Mouse (Mus musculus) cerebellum, adult 11-12 months (tissue): ENCODE data around the gene Trir.

Experiments used
- DNase-seq: peaks from one replicate; pipeline ENCODE4 v3.0.0; 2022

Gene Trir

DNA sequence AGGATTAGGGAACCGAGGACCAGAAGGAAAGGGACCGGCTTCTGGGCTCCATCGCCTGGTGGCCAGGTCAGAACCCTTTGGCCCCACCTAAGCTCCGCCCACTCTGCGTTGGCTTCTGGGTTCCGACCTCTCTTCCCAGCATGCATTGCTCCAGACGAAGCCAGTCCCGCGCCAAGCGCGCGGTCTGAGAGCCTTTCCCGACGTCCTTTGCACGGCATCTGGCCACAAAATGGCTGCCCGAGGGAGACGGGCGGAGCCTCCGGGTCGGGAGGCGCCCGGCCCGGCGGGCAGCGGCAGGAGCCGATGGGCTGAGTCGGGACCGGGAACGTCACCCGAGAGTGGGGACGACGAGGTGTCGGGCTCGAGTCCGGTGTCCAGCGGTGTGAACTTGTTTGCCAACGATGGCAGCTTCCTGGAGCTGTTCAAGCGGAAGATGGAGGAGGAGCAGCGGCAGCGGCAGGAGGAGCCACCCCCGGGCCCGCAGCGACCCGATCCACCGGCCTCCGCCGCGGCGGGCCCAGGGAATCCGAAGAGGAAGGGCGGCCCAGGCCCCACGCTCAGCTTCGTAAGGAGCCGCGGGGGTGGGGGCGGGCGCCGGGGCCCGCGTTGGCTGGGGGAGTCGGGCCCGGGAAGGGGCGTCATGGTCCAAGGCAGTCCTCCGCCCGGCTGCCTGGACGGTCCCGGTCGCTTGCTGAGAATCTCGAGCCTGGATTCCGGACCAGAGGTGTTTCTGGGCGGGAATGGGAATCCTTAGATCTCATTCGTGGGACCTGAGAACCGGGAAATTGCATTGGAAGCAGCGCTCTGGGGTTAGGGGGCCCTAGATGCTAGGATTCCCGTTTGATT, at the start of gene Trir:
Gene Trir, plus strand, starts transcription at position 154 of the 846 bp plus-strand sequence.
- DNase-seq, result peak; percentile 97

DNA sequence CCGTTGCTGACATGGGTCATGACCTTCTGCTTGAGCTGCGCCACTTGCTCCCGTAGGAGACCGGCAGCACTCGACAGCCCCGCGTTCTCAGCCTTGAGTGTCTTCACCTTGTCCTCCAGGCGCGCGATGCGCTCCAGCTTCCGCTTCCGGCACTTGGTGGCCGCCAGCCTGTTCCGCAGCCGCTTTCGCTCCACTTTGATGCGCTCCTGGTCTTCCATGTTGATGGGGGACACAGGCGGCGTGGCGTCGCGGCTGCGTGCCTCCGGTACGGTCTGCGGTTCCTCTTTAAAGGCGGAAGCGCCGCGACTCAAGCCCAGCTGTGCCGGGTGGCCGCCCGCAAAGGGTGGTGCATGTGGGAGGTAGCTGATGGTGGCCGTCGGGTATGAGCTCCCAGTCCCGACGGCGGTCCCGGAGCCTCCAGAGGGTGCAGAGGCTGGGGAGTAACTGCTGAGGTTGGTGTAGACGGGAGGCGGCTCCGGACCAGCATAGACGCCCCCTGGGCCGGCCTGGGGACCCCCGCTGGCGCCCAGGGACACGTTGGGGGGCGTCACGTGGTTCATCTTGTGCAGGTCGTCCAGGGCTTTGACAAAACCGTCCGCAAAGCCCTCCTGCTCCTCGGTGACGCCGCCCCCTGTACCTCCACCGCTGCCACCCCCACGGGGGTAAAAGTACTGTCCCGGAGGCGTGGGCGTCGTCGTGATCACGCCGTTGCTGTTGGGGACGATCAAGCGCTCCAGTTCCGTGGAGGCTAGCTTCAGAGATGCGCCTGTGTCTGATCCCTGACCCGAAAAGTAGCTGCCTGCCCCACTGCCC, 49.0 kb upstream of the Trir start:
- DNase-seq, result peak; percentile 75

DNA sequence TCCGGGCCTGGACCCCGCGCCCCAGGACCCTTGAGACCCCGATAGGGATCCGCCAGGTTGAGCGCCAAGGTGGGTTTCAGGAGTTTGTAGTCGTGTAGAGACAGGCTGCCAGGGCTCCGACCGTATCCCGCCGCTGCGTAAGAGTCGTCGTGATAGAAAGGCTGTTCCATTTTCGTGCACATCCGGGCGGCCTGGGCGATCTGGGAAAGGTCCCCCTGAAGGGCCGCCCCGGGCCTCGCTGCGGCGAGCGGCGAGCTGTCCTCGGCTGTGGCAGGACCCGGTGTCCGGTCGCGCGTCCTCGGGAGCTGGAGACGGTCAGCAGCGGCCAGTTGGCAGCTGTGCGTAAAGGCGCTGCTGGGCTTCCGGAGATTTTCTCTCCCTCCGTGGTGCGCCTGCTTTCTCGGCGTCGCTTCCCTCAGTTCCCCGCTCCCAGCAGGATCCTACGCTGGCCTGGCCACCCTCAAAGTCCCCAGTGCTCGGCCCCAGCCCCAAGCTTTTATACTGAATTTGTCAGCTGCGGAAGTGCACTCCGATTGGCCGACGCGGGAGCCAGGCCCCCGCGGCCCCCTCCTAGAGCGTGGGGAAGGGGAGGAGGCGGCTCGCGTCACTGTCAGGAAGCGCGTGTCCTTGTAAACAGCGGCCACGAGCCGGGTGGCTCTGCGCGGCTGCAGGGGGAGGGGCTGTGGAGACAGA, 48.2 kb upstream of the Trir start, which contains the start of gene Junb:
Gene Junb, minus strand, starts transcription at position 471 of the 693 bp plus-strand sequence.
- DNase-seq, result peak; percentile 93

DNA sequence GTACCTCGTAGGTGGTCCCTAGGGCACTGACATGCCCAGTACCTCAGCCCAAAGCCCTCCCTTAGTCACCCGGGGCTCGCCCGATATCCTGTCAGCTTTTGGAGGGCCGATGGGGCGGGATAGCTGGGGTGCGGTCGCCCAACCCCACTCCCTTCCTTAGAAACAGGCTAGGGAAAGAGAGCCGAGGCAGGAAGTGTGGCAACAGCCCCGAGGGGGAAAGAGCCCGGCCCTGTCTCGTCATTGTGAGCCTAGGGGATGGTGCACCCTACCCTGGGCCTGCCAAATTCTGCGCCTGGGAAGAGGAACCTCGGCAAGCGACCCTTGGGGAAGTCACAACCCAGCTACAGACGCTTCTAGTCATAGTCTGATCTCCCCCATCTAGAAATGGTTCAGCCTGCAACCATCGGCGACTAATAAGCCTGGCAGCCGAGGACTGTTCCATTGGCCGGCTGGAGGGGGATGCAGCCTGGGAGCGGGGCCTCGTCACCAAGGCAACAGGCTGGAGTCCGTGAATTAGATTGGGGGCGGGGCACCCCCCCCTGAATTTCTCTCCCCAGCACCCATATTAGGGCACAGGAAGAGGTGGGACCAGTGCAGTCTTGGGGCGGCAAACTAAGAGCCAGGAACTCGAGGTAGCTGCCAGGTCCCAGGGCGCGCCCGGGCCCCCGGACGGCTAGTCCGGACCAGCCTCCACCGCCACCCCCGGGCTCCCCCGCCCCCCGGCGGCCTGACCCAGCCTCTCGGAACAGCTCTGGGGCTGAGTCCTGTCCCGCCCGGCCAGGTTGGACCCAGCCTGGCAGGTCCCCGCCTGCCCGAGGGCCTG, 46.8 kb upstream of the Trir start:
- DNase-seq, result peak; percentile 90

DNA sequence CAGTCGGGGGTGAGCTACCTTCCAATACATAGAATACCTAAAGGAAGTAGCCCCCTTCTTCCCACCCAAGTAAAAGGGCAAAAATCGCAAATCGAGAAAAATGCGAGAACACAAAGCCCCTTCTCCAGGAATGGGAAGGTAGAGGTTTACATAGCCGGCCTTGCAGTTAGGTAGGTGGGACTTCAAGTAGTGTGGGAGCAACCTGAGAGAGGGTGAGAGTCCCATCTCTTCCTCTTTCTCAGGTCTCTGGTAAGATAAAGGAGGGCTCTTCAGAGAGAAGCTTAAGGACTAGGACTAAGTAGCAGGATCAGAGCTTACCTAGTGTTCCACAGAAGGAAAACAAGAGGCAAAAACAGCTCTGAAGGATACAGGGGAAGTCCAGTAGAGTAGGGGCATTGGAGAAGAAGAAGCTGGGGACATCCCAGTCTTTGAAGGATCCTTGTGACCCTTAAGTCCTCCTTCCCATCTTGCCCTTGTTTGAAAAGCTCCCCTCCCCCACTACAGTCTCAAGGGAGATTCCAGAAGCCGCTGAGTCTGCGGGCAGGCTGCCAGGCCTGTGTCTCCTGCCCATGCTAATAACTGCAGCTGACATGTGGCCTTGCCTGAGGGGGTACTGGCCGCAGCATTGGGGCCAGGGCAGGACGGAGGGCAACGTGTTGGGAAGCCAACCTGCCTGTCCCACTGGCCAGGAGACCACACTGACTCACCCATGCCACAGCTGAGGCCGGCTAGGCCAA, 45.8 kb upstream of the Trir start:
- peak; percentile 76 for DNase-seq

DNA sequence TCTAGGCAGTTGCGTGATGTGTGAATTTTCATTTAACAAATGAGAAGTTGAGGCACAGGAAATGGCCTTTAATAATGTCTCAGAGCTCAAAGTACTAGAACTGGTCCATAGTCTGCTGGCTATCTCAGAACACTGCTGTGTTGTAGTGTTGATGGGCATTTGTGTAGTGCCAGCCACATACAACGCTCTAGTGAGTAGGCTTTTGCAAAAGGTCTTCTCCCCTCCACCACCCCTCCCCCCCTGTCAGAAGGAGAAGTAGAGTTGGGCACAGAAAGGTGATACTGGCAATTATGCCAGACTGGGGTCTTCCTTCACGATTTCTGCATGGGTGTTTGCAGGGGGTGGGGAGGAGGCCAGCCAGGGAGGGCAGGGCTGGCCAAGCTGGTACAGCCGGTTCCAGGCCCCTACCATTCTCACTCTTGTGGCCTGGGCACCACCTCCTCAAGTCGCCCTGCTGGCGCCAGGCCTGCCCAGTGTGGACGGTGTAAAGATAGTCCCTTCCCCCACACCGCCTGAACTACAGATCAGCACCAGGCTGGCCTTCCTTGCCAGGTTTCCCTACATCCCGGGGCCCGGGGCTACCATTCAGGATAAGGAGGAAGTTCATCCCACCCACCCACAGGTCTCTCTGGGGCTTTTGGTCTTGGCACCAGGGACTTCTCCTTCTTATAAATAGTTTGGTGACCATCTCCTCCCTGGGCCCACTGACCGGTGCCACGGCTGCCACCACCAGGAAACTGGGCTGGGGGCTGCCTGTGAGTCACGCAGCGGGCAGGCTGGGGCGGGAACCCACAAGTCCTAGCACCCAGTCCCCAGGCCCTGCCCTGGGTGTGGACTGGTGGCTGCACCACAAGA, 44.8 kb upstream of the Trir start:
- DNase-seq, result peak; percentile 59

DNA sequence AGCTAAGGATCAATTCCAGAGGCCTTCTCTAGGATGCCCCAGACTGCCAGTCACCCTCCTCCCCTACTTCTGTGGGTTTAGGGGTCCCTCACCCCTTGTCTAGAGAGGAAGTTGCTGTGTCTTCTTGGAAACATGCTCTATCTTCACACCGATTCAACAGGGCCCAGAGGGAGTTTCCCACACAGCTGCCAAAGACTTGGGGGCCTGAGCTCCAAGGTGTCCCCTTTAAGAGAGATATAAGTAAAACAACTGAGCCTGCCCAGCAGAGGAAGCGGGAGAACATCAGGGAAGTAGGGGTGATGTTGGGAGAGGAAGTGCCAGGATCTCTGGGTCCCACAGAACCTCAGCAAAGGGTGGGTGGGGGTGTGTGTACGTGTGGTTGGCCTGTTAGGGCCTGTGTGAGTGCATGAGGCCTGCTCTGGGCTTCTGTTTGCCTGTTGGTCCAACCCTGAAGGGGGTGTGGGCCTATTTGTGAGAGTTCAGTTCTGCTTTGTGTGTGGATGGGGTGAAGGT, 44.1 kb upstream of the Trir start:
- DNase-seq, result peak; percentile 37

DNA sequence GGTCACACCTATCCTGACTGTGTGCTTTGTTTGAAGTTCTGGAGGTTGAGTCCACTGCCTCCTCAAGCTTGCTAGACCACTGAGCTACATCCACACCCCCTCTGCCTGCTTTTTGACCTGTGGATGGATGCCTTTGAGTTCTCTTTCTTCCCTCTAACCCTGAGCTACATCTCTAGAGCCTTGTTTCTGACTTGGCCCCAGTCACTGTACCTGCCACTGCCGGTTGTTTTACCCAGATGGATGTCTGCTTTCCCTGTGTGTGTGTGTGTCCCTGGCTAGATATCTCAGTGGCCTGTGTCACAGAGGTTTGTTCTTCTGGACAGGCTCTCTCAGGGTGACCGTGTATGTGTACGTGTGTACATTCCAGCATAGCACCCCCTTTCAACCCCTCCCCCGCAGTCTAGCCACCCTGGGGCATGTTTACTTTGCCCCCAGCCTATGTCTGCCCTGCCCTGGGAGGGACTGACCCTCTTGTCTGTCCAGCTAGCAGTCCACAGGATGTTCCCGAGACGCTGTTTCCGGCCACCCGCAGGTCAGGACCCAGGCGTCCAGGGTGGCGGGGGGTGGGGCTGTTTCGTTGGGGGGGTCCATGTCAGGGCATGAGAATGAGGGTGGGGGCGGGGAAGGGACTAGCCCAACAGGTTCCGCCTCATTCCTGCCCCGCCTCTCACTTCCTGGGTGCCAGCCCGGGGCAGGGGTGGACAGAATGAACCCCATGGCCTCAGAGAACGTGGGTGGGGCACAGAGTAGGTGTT, 42.2 kb upstream of the Trir start:
- DNase-seq, result peak; percentile 67

DNA sequence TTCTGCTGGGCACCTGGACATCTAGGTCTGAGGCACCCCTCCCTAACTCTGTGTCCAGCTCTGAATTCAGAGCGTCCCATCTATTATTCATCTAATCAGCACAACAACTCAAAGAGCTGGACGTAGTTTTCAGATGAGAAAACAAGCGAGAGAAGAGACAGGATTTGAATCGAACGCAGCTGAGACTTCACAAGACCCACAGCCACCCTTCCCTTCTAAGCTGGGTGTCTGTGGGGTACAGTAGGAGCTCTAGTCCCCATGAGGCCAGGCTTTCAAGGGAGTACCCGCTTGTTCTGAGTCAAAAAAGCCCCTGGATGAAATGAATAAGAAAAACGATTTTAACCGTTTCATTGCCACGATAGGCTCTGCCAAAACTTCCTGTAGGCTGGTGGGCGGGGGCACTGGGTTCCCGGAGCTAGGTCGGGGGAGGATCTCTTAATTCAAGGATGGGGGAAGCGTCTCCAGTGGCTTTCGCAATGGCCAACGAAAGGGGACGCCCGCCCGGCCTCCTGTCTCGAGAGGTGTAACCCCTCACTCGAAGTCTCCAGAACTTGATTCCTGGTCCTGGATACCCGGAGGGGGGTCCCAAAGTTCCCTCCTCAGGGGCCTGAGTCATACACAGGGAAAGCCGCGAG, 41.5 kb upstream of the Trir start:
- DNase-seq, result no peak

DNA sequence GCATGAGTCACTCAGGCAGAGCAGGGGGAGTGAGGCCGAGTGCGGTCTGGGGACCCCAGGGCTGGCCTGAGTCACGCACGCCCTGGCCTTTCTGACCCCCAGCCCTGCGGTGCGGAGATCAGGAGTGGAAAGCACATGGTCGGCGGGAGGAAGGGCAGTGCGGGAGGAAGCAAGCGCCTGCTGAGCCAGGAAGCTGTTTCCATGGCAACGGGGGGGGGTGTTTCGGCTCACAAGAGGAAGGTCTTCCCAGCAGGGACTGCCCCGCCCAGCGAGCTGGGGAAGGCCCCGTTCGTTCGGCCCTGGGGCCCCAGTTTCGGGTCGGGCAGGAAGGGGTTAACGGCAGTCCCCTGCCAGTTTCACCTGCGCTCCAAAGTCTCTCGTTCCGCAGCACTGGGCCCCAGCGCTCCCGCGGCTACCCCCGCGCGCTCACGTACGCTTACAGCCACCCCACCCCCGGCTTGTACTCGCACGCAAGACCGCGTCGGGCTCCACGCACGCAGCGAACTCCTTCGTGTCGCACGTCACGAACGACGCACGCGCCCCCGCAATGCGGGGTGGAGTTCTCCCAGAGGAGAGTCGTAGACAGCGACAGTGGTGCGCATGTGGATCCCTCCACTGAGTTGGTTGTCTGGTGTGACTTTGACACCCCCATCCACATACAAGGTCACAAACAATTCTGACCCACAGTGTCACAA, 40.8 kb upstream of the Trir start:
- DNase-seq, result peak; percentile 94

DNA sequence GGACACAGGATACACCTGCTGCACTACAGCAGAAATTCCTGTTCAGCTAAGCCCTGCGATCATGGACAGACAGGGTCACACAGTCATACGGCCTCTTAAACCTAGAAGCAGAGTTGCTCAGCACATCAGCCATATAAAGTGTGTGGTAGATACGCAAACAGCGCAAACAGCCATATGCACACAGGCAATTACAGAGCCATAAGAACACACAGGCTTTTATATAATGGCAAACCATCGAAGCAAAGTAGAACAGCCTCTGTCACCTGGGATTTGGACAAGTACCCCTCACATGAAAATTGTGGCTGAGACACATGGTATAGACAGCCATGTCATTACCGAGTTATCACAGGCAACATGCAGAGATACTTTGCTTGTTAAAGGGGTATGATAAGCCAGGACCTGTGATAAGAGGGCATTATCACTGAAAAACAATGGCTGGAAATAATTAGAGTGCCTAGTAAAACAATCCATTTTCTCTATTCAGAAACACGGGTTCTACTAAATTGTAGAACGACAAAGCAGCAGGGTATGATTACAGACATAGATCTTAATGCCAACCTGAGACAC, 40.2 kb upstream of the Trir start:
- no peak for DNase-seq

DNA sequence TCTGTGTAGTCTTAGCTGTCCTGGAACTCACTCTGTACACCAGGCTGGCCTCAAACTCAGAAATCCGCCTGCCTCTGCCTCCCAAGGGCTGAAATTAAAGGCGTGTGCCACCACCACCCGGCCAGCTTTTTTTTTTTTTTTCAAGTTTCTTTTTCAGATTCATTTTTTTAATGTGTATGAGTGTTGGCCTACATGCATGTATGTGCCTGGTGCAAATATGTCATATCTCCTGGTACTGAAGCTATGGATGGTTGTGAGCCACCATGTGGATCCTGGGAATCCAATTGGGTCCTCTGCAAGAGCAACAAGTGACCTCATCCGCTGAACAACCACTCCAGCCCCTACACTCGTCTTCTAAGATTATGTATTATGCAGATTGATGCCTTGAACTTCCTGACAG, 39.2 kb upstream of the Trir start:
- no peak for DNase-seq

DNA sequence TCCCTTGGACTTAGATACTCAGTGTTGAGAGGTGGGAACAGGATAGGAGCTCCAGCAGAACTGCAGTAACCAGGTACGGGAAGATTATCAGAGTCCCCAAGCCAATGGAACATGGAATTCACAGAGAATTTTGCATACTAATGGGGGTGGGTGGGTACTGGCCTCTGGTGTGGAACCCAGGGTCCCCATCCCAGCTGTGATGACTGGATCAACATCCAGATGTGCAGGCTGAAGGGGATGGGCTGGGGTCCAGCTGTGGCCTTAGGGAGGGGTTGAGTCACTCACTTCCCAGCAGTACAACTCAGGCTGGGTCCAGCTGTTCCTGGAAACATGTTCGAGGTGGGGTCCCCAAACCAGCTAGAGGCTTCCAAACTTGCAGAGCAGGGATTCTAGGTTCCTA, 38.7 kb upstream of the Trir start:
- DNase-seq, result peak; percentile 60

DNA sequence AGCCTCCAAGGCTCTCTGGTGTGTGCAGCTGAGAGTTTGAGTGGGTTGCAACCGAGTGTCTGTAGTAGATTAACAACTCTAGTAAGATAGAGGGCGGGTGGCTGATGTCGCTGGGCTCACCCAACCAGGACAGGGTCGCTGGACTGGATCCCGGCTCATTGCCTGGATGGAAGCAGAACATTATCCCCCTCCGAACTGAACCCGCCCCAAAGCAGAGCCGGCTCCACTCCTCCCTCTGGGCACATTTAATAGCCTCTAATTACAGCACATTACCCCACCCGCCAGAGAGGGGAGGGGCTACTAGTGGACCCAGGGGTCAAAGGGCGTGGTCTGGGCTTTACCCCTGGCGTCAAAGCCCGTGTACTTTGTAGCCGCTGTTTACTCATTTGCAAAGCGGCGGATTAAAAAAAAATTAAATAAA, 37.3 kb upstream of the Trir start:
- peak; percentile 76 for DNase-seq

DNA sequence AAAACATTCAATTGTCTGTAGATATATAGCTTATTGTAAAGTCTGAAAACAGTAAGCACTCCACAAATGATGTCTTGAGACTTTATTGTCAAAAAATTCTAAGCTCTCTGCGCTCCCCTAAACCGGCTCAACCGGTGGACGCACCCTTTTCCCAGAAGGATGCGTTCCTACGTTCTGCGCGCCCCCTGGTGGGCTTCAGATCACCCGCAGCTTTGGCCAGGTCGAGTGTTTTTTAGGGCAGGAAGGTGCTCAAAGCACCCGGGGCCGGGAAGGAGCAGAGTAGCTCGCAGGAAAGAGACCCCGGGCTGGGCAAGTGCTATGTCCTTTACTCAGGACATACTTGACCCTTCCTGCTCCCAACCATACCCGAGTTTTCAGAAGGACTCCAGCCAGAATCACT, 36.8 kb upstream of the Trir start:
- peak; percentile 88 for DNase-seq

DNA sequence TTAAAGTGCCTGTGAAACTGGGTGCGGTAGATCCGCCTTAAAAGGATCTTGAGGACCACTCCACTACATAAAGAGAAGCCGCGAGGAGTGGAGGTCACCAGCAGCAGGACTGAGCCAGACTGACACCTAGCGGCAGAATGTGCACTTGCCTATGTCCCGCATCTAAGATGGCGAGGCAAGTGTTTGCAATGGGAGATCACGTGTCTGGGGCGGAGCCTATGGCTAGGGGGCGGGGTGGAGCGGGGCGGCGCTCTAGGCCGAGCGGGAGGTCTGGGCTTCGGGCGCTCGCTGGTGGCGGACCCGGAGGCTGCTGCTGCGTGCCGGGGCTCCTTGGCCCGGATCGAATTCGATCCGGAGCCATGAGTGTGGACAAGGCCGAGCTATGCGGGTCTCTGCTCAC, 36.3 kb upstream of the Trir start, which contains the start of gene Hook2:
Gene Hook2, plus strand, starts transcription at position 255 of the 400 bp plus-strand sequence.
- DNase-seq, result peak; percentile 96

DNA sequence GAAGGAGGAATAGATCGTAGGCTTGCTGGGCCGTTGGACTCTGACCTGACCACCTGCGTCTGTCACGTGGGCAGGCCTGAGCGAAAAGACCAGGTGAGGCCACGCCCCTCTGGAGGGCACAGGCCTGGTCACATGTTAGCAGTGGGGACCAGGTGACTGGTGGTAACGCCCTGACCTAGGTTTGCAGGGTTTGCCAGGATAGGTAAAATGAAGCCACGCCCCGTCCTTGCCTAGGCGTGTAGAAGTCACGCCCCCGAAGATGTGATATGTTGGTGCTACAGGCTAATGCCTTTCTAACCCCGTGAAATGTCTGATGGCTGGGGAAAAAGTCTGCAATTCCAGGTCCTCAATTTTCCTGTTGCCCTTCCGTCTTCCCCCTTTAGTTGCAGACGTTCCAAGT, 35.8 kb upstream of the Trir start:
- peak; percentile 89 for DNase-seq

DNA sequence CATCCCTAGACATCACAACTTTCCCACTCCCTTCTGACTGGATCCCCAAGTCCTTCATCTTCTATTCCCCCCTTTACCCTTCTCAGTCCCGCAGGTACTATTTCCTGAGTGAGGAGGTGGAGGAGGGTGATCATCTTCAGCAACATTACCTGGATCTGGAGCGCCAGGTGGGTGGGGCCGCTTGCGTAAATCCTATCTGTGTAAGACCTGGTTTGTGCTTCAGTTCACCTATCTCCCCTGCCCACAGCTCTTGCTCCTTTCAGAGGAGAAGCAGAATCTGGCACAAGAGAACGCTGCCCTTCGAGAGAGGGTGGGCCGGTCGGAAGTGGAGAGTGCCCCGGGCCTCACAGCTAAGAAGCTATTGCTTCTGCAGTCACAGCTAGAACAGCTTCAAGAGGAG, 32.2 kb upstream of the Trir start:
- DNase-seq, result peak; percentile 30
